Mouse (Mus musculus) small intestine, adult 2 months (tissue): ENCODE data around the gene Mttp.

ENCODE experiments used
- CTCF ChIP-seq: fragments of 200-500 bp; IDR thresholded peaks from 2 replicates; pipeline ENCODE4 v1.5.1; 2012; ENCODE audit warnings: low read depth, mild to moderate bottlenecking, control low read depth, inconsistent platforms, low read length, moderate library complexity, mixed read lengths; ENCODE audit not compliant: insufficient replicate concordance, insufficient read length; ENCODE audit errors: extremely low read depth
- POLR2A ChIP-seq: fragments of 200-500 bp; IDR thresholded peaks from 2 replicates; pipeline ENCODE4 v1.6.1; 2012; ENCODE audit warnings: low read depth, mild to moderate bottlenecking, control low read depth, inconsistent platforms, low read length, moderate library complexity

GRCm38 (mm10) chr3:138144060-138144641, 617 bp downstream of the Mttp start:
- no peak for TF ChIP-seq CTCF
- TF ChIP-seq POLR2A = no peak
